Mouse (Mus musculus): Measurements from ENCODE around the gene Sgms2. TPM values are rescaled to one million over a fixed set of nuclear protein-coding genes. Genes with fewer than 3 reads are reported as not detected.

Sgms2 gene
- polyA plus RNA-seq, 1 experiment from 2014 or later = 1.5 TPM

GRCm38 (mm10) chr3:131469636-131470035, 21.6 kb downstream of the Sgms2 start:
- no peak for DNase-seq (ENCODE audit: low spot score)
- Histone ChIP-seq H3K27me3 (ENCODE audit: control insufficient read depth, insufficient read depth, low read length) (no peaks in the 10 kb centered on the region), H3K4me3 (ENCODE audit: low read depth, low read length) (no peak overlapping the region), H3K36me3 (ENCODE audit: control insufficient read depth, insufficient read depth, low read length) (no peaks in the 10 kb centered on the region), H3K9me3 (ENCODE audit: control insufficient read depth, low read length) (no peaks in the 10 kb centered on the region), H3K27ac (replicated peaks; ENCODE audit: low read depth, low read length) (no peak overlapping the region), H3K9ac (ENCODE audit: low read length) (no peak overlapping the region), H3K4me1 (ENCODE audit: control insufficient read depth, insufficient read depth, low read length) (0 out of 2 replicates have a peak, but pooled peaks cover 2% of the 10 kb centered on the region), H3K4me2 (ENCODE audit: low read depth, severe bottlenecking) (no peak overlapping the region)
- 22% methylated on average over 3 of the region's 3 CpGs for WGBS
- ATAC-seq (ENCODE audit: insufficient number of reproducible peaks, low FRiP score, low TSS enrichment, low read depth) = no peak

DNA sequence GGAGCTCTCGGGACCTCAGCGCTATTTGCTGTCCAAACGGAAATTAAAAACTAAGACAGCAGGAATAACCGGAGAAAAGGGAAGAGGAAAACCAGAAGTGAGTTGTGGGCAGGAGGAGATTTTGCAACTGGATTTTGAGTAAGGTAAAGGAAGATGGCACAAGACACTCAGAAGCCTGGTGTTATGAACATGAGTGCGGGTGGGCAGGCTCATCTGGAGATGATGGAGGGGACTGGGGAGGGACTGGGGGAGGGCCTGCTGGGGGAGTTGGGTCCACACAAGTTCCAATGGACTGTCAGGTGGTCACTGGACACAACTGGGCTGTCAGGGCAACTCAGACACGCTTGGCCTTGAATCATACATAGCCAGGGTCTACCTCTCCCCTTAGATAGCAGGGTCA, 24.8 kb downstream of the Sgms2 start:
- DNase-seq (ENCODE audit: low spot score) = no peak
- Histone ChIP-seq H3K27ac (replicated peaks; ENCODE audit: low read depth, low read length) (no peak overlapping the region), H3K36me3 (ENCODE audit: control insufficient read depth, insufficient read depth, low read length) (no peaks in the 10 kb centered on the region), H3K9me3 (ENCODE audit: control insufficient read depth, low read length) (no peaks in the 10 kb centered on the region), H3K9ac (ENCODE audit: low read length) (no peak overlapping the region), H3K4me3 (ENCODE audit: low read depth, low read length) (no peak overlapping the region), H3K4me2 (ENCODE audit: low read depth, severe bottlenecking) (no peak overlapping the region), H3K27me3 (ENCODE audit: control insufficient read depth, insufficient read depth, low read length) (no peaks in the 10 kb centered on the region), H3K4me1 (ENCODE audit: control insufficient read depth, insufficient read depth, low read length) (0 out of 2 replicates have a peak, but pooled peaks cover 2% of the 10 kb centered on the region)
- ATAC-seq (ENCODE audit: insufficient number of reproducible peaks, low FRiP score, low TSS enrichment, low read depth) = no peak
- 89% methylated on average over 6 of the region's 6 CpGs for WGBS

DNA sequence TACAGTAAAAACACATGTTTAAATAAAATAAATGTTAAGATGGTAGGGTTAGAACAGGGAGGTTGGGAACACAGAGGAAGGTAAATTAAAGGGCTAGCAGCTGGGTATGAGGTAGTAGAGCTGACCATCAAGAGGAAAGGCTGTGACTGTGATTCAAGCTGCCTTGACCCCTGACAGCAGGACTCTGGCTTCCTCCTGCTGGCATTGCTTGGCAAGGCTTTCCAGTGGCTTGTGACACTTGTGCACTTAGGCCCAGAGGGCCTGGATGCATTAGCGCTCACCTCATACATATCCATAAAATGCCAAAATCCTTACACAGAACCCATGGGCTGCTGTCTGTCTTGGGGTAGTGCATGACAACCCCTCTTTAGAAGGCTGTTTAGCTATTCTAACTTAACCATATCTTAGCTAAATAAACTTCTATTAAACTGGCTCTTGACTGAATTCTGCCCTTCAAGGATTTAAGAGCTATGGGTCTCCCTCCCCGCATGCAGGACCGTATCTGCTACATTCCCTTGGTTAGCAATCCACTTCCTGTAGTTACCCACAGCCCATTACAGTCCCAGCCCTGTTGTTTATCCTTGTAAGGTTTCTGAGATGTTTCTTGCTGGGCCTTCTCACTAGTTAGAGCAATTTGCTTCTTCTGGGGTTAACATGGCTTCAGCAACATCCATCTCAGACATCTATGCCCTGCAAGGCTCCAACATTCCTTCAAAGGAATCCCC, 25.5 kb downstream of the Sgms2 start:
- ATAC-seq (ENCODE audit: insufficient number of reproducible peaks, low FRiP score, low TSS enrichment, low read depth) = no peak
- DNase-seq (ENCODE audit: low spot score) = no peak
- no peaks in the 10 kb centered on the region for H3K27me3 ChIP-seq (ENCODE audit: control insufficient read depth, insufficient read depth, low read length)
- 0 out of 2 replicates have a peak, but pooled peaks cover 2% of the 10 kb centered on the region for H3K4me1 ChIP-seq (ENCODE audit: control insufficient read depth, insufficient read depth, low read length)
- no peak overlapping the region for H3K4me2 ChIP-seq (ENCODE audit: low read depth, severe bottlenecking)
- no peak overlapping the region for H3K9ac ChIP-seq (ENCODE audit: low read length)
- no peak overlapping the region for H3K27ac ChIP-seq (replicated peaks; ENCODE audit: low read depth, low read length)
- 76% methylated on average over 3 of the region's 3 CpGs for WGBS
- H3K4me3 ChIP-seq (ENCODE audit: low read depth, low read length) = no peak overlapping the region
- no peaks in the 10 kb centered on the region for H3K36me3 ChIP-seq (ENCODE audit: control insufficient read depth, insufficient read depth, low read length)
- H3K9me3 ChIP-seq (ENCODE audit: control insufficient read depth, low read length) = no peaks in the 10 kb centered on the region

GRCm38 (mm10) chr3:131372996-131373395, 118.2 kb downstream of the Sgms2 start:
- Histone ChIP-seq H3K4me3 (ENCODE audit: low read depth, low read length) (no peak overlapping the region), H3K27ac (replicated peaks; ENCODE audit: low read depth, low read length) (no peak overlapping the region), H3K27me3 (ENCODE audit: control insufficient read depth, insufficient read depth, low read length) (no peaks in the 10 kb centered on the region), H3K9ac (ENCODE audit: low read length) (no peak overlapping the region), H3K4me2 (ENCODE audit: low read depth, severe bottlenecking) (no peak overlapping the region), H3K4me1 (ENCODE audit: control insufficient read depth, insufficient read depth, low read length) (no peaks in the 10 kb centered on the region), H3K9me3 (ENCODE audit: control insufficient read depth, low read length) (no peaks in the 10 kb centered on the region), H3K36me3 (ENCODE audit: control insufficient read depth, insufficient read depth, low read length) (no peaks in the 10 kb centered on the region)
- DNase-seq (ENCODE audit: low spot score) (no peak), ATAC-seq (ENCODE audit: insufficient number of reproducible peaks, low FRiP score, low TSS enrichment, low read depth) (no peak)
- WGBS = 88% methylated on average over 7 of the region's 7 CpGs

DNA sequence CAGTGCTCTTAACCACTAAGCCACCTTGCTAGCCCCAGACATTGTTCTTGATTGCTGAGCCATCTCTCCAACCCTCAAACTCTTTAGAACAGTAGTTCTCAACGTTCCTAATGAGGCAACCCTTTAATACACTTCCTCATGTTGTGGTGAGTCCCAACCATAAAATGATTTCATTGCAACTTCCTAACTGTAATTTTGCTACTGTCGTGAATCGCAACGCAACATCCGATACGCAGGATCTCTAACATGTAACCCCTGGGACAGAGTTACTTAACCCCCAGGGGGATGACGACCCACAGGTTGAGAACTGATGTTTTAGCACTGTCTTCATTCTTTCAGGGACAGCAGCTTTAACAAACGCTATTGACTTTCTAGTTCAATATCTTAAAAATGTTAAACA, 122.5 kb downstream of the Sgms2 start:
- H3K9ac ChIP-seq (ENCODE audit: low read length) = no peak overlapping the region
- H3K36me3 ChIP-seq (ENCODE audit: control insufficient read depth, insufficient read depth, low read length) = no peaks in the 10 kb centered on the region
- H3K4me2 ChIP-seq (ENCODE audit: low read depth, severe bottlenecking) = no peak overlapping the region
- H3K27me3 ChIP-seq (ENCODE audit: control insufficient read depth, insufficient read depth, low read length) = no peaks in the 10 kb centered on the region
- H3K9me3 ChIP-seq (ENCODE audit: control insufficient read depth, low read length) = no peaks in the 10 kb centered on the region
- DNase-seq (ENCODE audit: low spot score) (no peak), ATAC-seq (ENCODE audit: insufficient number of reproducible peaks, low FRiP score, low TSS enrichment, low read depth) (no peak)
- WGBS = 89% methylated on average over 8 of the region's 8 CpGs
- no peak overlapping the region for H3K4me3 ChIP-seq (ENCODE audit: low read depth, low read length)
- no peaks in the 10 kb centered on the region for H3K4me1 ChIP-seq (ENCODE audit: control insufficient read depth, insufficient read depth, low read length)
- no peak overlapping the region for H3K27ac ChIP-seq (replicated peaks; ENCODE audit: low read depth, low read length)

GRCm38 (mm10) chr3:131367452-131367851, 123.8 kb downstream of the Sgms2 start:
- H3K4me1 ChIP-seq (ENCODE audit: control insufficient read depth, insufficient read depth, low read length) = no peaks in the 10 kb centered on the region
- H3K9me3 ChIP-seq (ENCODE audit: control insufficient read depth, low read length) = no peaks in the 10 kb centered on the region
- no peak overlapping the region for H3K4me2 ChIP-seq (ENCODE audit: low read depth, severe bottlenecking)
- DNase-seq (ENCODE audit: low spot score) (no peak), ATAC-seq (ENCODE audit: insufficient number of reproducible peaks, low FRiP score, low TSS enrichment, low read depth) (no peak)
- no peak overlapping the region for H3K9ac ChIP-seq (ENCODE audit: low read length)
- no peaks in the 10 kb centered on the region for H3K27me3 ChIP-seq (ENCODE audit: control insufficient read depth, insufficient read depth, low read length)
- no peak overlapping the region for H3K27ac ChIP-seq (replicated peaks; ENCODE audit: low read depth, low read length)
- 80% methylated on average over 4 of the region's 4 CpGs for WGBS
- H3K4me3 ChIP-seq (ENCODE audit: low read depth, low read length) = no peak overlapping the region
- no peaks in the 10 kb centered on the region for H3K36me3 ChIP-seq (ENCODE audit: control insufficient read depth, insufficient read depth, low read length)

GRCm38 (mm10) chr3:131364632-131365446, 126.4 kb downstream of the Sgms2 start:
- Histone ChIP-seq H3K9ac (ENCODE audit: low read length) (no peak overlapping the region), H3K9me3 (ENCODE audit: control insufficient read depth, low read length) (no peaks in the 10 kb centered on the region), H3K27ac (replicated peaks; ENCODE audit: low read depth, low read length) (no peak overlapping the region), H3K27me3 (ENCODE audit: control insufficient read depth, insufficient read depth, low read length) (no peaks in the 10 kb centered on the region), H3K4me1 (ENCODE audit: control insufficient read depth, insufficient read depth, low read length) (no peaks in the 10 kb centered on the region), H3K36me3 (ENCODE audit: control insufficient read depth, insufficient read depth, low read length) (no peaks in the 10 kb centered on the region), H3K4me2 (ENCODE audit: low read depth, severe bottlenecking) (no peak overlapping the region), H3K4me3 (ENCODE audit: low read depth, low read length) (no peak overlapping the region)
- ATAC-seq (ENCODE audit: insufficient number of reproducible peaks, low FRiP score, low TSS enrichment, low read depth) (no peak), DNase-seq (ENCODE audit: low spot score) (no peak)
- 82% methylated on average over 23 of the region's 23 CpGs for WGBS

DNA sequence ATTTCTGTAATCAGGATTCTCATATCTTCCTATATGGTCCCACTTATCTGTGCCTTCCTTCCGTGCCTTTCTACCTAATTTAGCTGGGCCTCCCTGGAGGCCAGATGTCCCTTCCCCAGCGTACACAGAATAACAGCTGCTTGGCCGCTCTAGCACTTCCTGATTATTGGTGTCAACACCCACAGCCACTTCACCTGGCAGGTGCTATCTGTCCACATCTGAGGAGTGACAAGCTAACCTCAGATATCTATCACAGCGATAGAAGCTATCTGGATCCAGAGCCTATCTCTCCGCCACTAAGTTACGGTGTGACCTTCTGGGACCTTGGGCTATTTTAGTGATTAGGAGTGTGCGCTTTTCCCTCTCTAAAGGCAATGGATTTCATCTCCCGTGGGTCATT, 127.0 kb downstream of the Sgms2 start:
- WGBS = 67% methylated on average over 8 of the region's 8 CpGs
- no peaks in the 10 kb centered on the region for H3K9me3 ChIP-seq (ENCODE audit: control insufficient read depth, low read length)
- H3K27me3 ChIP-seq (ENCODE audit: control insufficient read depth, insufficient read depth, low read length) = no peaks in the 10 kb centered on the region
- no peak overlapping the region for H3K9ac ChIP-seq (ENCODE audit: low read length)
- no peak for ATAC-seq (ENCODE audit: insufficient number of reproducible peaks, low FRiP score, low TSS enrichment, low read depth)
- H3K4me2 ChIP-seq (ENCODE audit: low read depth, severe bottlenecking) = no peak overlapping the region
- no peak overlapping the region for H3K4me3 ChIP-seq (ENCODE audit: low read depth, low read length)
- no peak for DNase-seq (ENCODE audit: low spot score)
- no peaks in the 10 kb centered on the region for H3K4me1 ChIP-seq (ENCODE audit: control insufficient read depth, insufficient read depth, low read length)
- no peaks in the 10 kb centered on the region for H3K36me3 ChIP-seq (ENCODE audit: control insufficient read depth, insufficient read depth, low read length)
- H3K27ac ChIP-seq (replicated peaks; ENCODE audit: low read depth, low read length) = no peak overlapping the region
